Comparison of ENCODE assay signal across 17 mouse cellular contexts in the genomic region with DNA sequence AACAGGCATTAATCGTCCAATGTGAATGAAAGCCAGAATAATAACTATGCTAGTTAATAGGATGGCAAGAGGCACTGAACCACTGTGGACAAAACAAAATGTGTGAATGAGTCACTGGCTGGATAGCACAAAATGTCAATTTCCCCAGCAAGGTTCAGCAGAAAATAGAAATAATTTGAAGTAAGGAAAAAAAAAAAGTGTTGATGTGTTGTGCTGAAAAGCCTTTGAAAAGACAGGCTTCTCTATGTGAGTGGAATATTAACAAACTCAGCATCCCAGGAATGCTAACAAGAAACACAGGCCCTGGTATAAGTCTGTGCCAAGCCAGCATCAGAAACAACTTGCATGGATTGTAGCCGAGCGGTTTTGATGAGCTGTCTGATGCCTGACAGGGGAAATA.
A peak's percentile ranks its signal among the peaks of the same experiment; 100 is the strongest.
DNase-seq lines count a peak whose midpoint lies in the region; ATAC-seq and TF ChIP-seq lines count a peak whose summit lies in the region.
"Had no signal": no experiment of that assay in that cellular context is flagged by ENCODE, and none has a peak within 500 bp of the region (broad histone marks: within the 10 kb centered on the region; RNA-seq: fewer than 3 reads in every experiment).

No protein-coding gene starts in this region.

- H3K27me3 ChIP-seq in forebrain, embryonic 11.5 days (ENCODE audit: control insufficient read depth, insufficient read depth, low read length) = no peaks in the 10 kb centered on the region
- H3K27me3 ChIP-seq in forebrain, embryonic 10.5 days (ENCODE audit: poor library complexity, severe bottlenecking) = no peaks in the 10 kb centered on the region
- H3K27me3 ChIP-seq in midbrain, embryonic 14.5 days (ENCODE audit: control insufficient read depth, insufficient read depth, low read length) = no peaks in the 10 kb centered on the region
- no peaks in the 10 kb centered on the region for H3K27me3 ChIP-seq in midbrain, embryonic 11.5 days (ENCODE audit: control insufficient read depth, insufficient read depth, low read length)
- H3K27me3 ChIP-seq in forebrain, postnatal 0 days (ENCODE audit: insufficient read depth, low read length) = no peaks in the 10 kb centered on the region
- no peaks in the 10 kb centered on the region for H3K27me3 ChIP-seq in liver, postnatal 0 days (ENCODE audit: insufficient read depth, low read length)
- no peaks in the 10 kb centered on the region for H3K27me3 ChIP-seq in heart, adult 2 months (ENCODE audit: control insufficient read depth, insufficient read depth, low read length)
- H3K27me3 ChIP-seq: intestine, embryonic 15.5 days; limb, embryonic 15.5 days; megakaryocyte, embryonic 14.5 days; neural tube, embryonic 15.5 days had no signal

- ATAC-seq in forebrain, embryonic 11.5 days (replicated peaks; ENCODE audit: low FRiP score) = peak; percentile 63; the same call in 1 of the 2 replicates
- peak; percentile 63; the same call in 1 of the 2 replicates for ATAC-seq in midbrain, embryonic 14.5 days (ENCODE audit: low FRiP score, low TSS enrichment)
- no peak for ATAC-seq in midbrain, embryonic 11.5 days (ENCODE audit: low FRiP score)
- ATAC-seq in forebrain, postnatal 0 days = peak; percentile 84
- no peak for ATAC-seq in liver, postnatal 0 days
- ATAC-seq: intestine, embryonic 15.5 days had no signal

- TF ChIP-seq POLR2A in heart, adult 2 months (IDR thresholded peaks at IDR 0.05; ENCODE audit: insufficient read depth, low read depth, low read length) = no peak

- no peaks in the 10 kb centered on the region for H3K9me3 ChIP-seq in forebrain, embryonic 11.5 days (ENCODE audit: control insufficient read depth, low read length)
- H3K9me3 ChIP-seq in forebrain, embryonic 10.5 days = no peaks in the 10 kb centered on the region
- H3K9me3 ChIP-seq in midbrain, embryonic 14.5 days (ENCODE audit: control insufficient read depth, low read length) = no peaks in the 10 kb centered on the region
- no peaks in the 10 kb centered on the region for H3K9me3 ChIP-seq in midbrain, embryonic 11.5 days (ENCODE audit: control insufficient read depth, low read length)
- no peaks in the 10 kb centered on the region for H3K9me3 ChIP-seq in forebrain, postnatal 0 days (ENCODE audit: low read length)
- H3K9me3 ChIP-seq in liver, postnatal 0 days (ENCODE audit: low read length) = no peaks in the 10 kb centered on the region
- H3K9me3 ChIP-seq: intestine, embryonic 15.5 days; limb, embryonic 15.5 days; megakaryocyte, embryonic 14.5 days; neural tube, embryonic 15.5 days had no signal

- intact Hi-C loops in heart, adult 2 months (cut with DNase I) = no loop called here

- H3K4me2 ChIP-seq in forebrain, embryonic 11.5 days (ENCODE audit: low read depth, low read length, severe bottlenecking) = no peak overlapping the region
- no peak overlapping the region for H3K4me2 ChIP-seq in midbrain, embryonic 14.5 days (ENCODE audit: low read length)
- no peak overlapping the region for H3K4me2 ChIP-seq in midbrain, embryonic 11.5 days
- H3K4me2 ChIP-seq in forebrain, postnatal 0 days (ENCODE audit: low read depth) = no peak overlapping the region
- H3K4me2 ChIP-seq in liver, postnatal 0 days (ENCODE audit: low read depth, low read length) = no peak overlapping the region
- H3K4me2 ChIP-seq: heart, embryonic 11.5 days; intestine, embryonic 15.5 days; limb, embryonic 15.5 days; neural tube, embryonic 15.5 days had no signal

- TF ChIP-seq CTCF in forebrain, postnatal 0 days (IDR thresholded peaks at IDR 0.05; ENCODE audit: low read depth) = no peak
- no peak for TF ChIP-seq CTCF in liver, postnatal 0 days (IDR thresholded peaks at IDR 0.05; ENCODE audit: low read depth)
- no peak for TF ChIP-seq CTCF in heart, adult 2 months (IDR thresholded peaks at IDR 0.05)

- H3K4me3 ChIP-seq in forebrain, embryonic 11.5 days (ENCODE audit: low read depth, low read length) = no peak overlapping the region
- H3K4me3 ChIP-seq in forebrain, embryonic 10.5 days = no peak overlapping the region
- no peak overlapping the region for H3K4me3 ChIP-seq in midbrain, embryonic 14.5 days (replicated peaks; ENCODE audit: low read depth, low read length)
- no peak overlapping the region for H3K4me3 ChIP-seq in midbrain, embryonic 11.5 days (ENCODE audit: low read depth, low read length)
- no peak overlapping the region for H3K4me3 ChIP-seq in forebrain, postnatal 0 days (ENCODE audit: low read depth, low read length)
- H3K4me3 ChIP-seq in liver, postnatal 0 days (ENCODE audit: low read depth, low read length) = no peak overlapping the region
- no peak overlapping the region for H3K4me3 ChIP-seq in heart, adult 2 months
- H3K4me3 ChIP-seq: intestine, embryonic 15.5 days; limb, embryonic 15.5 days; megakaryocyte, embryonic 14.5 days; myocyte; neural tube, embryonic 15.5 days had no signal

- no peaks in the 10 kb centered on the region for H3K36me3 ChIP-seq in forebrain, embryonic 11.5 days (ENCODE audit: control insufficient read depth, insufficient read depth, low read length)
- no peaks in the 10 kb centered on the region for H3K36me3 ChIP-seq in forebrain, embryonic 10.5 days (replicated peaks)
- no peaks in the 10 kb centered on the region for H3K36me3 ChIP-seq in midbrain, embryonic 14.5 days (ENCODE audit: control insufficient read depth, insufficient read depth, low read length)
- no peaks in the 10 kb centered on the region for H3K36me3 ChIP-seq in midbrain, embryonic 11.5 days (ENCODE audit: control insufficient read depth, insufficient read depth, low read length)
- no peaks in the 10 kb centered on the region for H3K36me3 ChIP-seq in forebrain, postnatal 0 days (ENCODE audit: insufficient read depth)
- no peaks in the 10 kb centered on the region for H3K36me3 ChIP-seq in liver, postnatal 0 days (replicated peaks; ENCODE audit: insufficient read depth, low read length)
- H3K36me3 ChIP-seq in heart, adult 2 months (ENCODE audit: control insufficient read depth, insufficient read depth, low read length) = no peaks in the 10 kb centered on the region
- H3K36me3 ChIP-seq: intestine, embryonic 15.5 days; limb, embryonic 15.5 days; neural tube, embryonic 15.5 days had no signal

- no peak for DNase-seq in forebrain, embryonic 11.5 days (ENCODE audit: low spot score)
- no peak for DNase-seq in forebrain, embryonic 10.5 days (ENCODE audit: extremely low spot score, low spot score)
- DNase-seq in midbrain, embryonic 14.5 days = peak; percentile 78
- no peak for DNase-seq in midbrain, embryonic 11.5 days (ENCODE audit: low spot score, missing footprints)
- DNase-seq in forebrain, postnatal 0 days = peak; percentile 50
- no peak for DNase-seq in liver, postnatal 0 days
- DNase-seq in embryo, embryonic 10.5 days (ENCODE audit: low spot score) = no peak
- no peak for DNase-seq in heart, adult 2 months
- DNase-seq: adrenal gland, adult 8-10 months; gastrocnemius, postnatal 36 days; lung, postnatal 14 days had no signal

- 54% methylated on average over 3 of the region's 3 CpGs for WGBS in forebrain, embryonic 11.5 days
- 83% methylated on average over 3 of the region's 3 CpGs for WGBS in forebrain, embryonic 10.5 days
- 46% methylated on average over 3 of the region's 3 CpGs for WGBS in midbrain, embryonic 14.5 days
- 76% methylated on average over 3 of the region's 3 CpGs for WGBS in midbrain, embryonic 11.5 days
- 9% methylated on average over 3 of the region's 3 CpGs for WGBS in forebrain, postnatal 0 days
- WGBS in liver, postnatal 0 days (ENCODE audit: insufficient replicate concordance) = 71% methylated on average over 3 of the region's 3 CpGs
- 84% methylated on average over 3 of the region's 3 CpGs for WGBS in heart, adult 2 months

- no peak overlapping the region for H3K27ac ChIP-seq in forebrain, embryonic 11.5 days (ENCODE audit: low read depth, low read length)
- H3K27ac ChIP-seq in forebrain, embryonic 10.5 days = no peak overlapping the region
- H3K27ac ChIP-seq in midbrain, embryonic 14.5 days (replicated peaks; ENCODE audit: low read depth, low read length) = peak overlapping the region; percentile 71
- H3K27ac ChIP-seq in midbrain, embryonic 11.5 days (ENCODE audit: low read depth, low read length) = no peak overlapping the region
- H3K27ac ChIP-seq in forebrain, postnatal 0 days (ENCODE audit: low read depth, low read length) = no peak overlapping the region
- H3K27ac ChIP-seq in liver, postnatal 0 days (ENCODE audit: low read depth) = no peak overlapping the region
- H3K27ac ChIP-seq in heart, adult 2 months = no peak overlapping the region
- H3K27ac ChIP-seq: intestine, embryonic 15.5 days; limb, embryonic 15.5 days; neural tube, embryonic 15.5 days had no signal

- no peak overlapping the region for H3K9ac ChIP-seq in forebrain, embryonic 11.5 days (ENCODE audit: low read length)
- 0 out of 2 replicates have a peak overlapping the region, but pooled peaks have one; percentile 1 for H3K9ac ChIP-seq in midbrain, embryonic 14.5 days (replicated peaks; ENCODE audit: low read length)
- no peak overlapping the region for H3K9ac ChIP-seq in midbrain, embryonic 11.5 days (ENCODE audit: low read length)
- H3K9ac ChIP-seq in forebrain, postnatal 0 days = no peak overlapping the region
- no peak overlapping the region for H3K9ac ChIP-seq in liver, postnatal 0 days (replicated peaks)
- H3K9ac ChIP-seq in heart, adult 2 months (ENCODE audit: low read depth, low read length) = no peak overlapping the region
- H3K9ac ChIP-seq: intestine, embryonic 15.5 days; limb, embryonic 15.5 days; neural tube, embryonic 15.5 days had no signal

- no peak for TF ChIP-seq EP300 in liver, postnatal 0 days (IDR thresholded peaks at IDR 0.05; ENCODE audit: low read depth)
- no peak for TF ChIP-seq EP300 in heart, adult 2 months (IDR thresholded peaks at IDR 0.05; ENCODE audit: insufficient read depth, low read depth, low read length)

- H3K79me2 ChIP-seq in heart, adult 2 months (replicated peaks; ENCODE audit: control insufficient read depth, insufficient read depth, low read length) = no peaks in the 10 kb centered on the region

- no peaks in the 10 kb centered on the region for H3K4me1 ChIP-seq in forebrain, embryonic 11.5 days (replicated peaks; ENCODE audit: control insufficient read depth, insufficient read depth, low read length)
- H3K4me1 ChIP-seq in forebrain, embryonic 10.5 days = 0 out of 2 replicates have a peak, but pooled peaks cover 3% of the 10 kb centered on the region
- H3K4me1 ChIP-seq in midbrain, embryonic 14.5 days (ENCODE audit: control insufficient read depth, insufficient read depth, low read length) = 0 out of 2 replicates have a peak, but pooled peaks cover 3% of the 10 kb centered on the region
- H3K4me1 ChIP-seq in midbrain, embryonic 11.5 days (ENCODE audit: control insufficient read depth, insufficient read depth, low read length) = no peaks in the 10 kb centered on the region
- H3K4me1 ChIP-seq in forebrain, postnatal 0 days (ENCODE audit: insufficient read depth) = no peaks in the 10 kb centered on the region
- no peaks in the 10 kb centered on the region for H3K4me1 ChIP-seq in liver, postnatal 0 days (ENCODE audit: insufficient read depth)
- no peaks in the 10 kb centered on the region for H3K4me1 ChIP-seq in heart, adult 2 months (ENCODE audit: control insufficient read depth, insufficient read depth, low read length)
- H3K4me1 ChIP-seq: intestine, embryonic 15.5 days; limb, embryonic 15.5 days; megakaryocyte, embryonic 14.5 days; neural tube, embryonic 15.5 days had no signal

Comparison
In these comparisons a context has a peak if more than half of its experiments do, and no peak if none do; other contexts are left out.
1. ATAC-seq: peak in forebrain, embryonic 11.5 days (single experiment), midbrain, embryonic 14.5 days (single experiment) and forebrain, postnatal 0 days (single experiment); none in midbrain, embryonic 11.5 days (single experiment) and liver, postnatal 0 days (single experiment).
2. DNase-seq: peak in midbrain, embryonic 14.5 days (single experiment) and forebrain, postnatal 0 days (single experiment); none in forebrain, embryonic 11.5 days (single experiment), forebrain, embryonic 10.5 days (single experiment), midbrain, embryonic 11.5 days (single experiment), liver, postnatal 0 days (single experiment), embryo, embryonic 10.5 days (single experiment) and heart, adult 2 months (0 of 2).